Mouse (Mus musculus) embryonic fibroblast, embryonic 13.5 days (primary cell): ENCODE results near the gene Myom1.

Experiments
- CTCF ChIP-seq: IDR thresholded peaks from 2 replicates; pipeline ENCODE4 v1.5.1; 2011; ENCODE audit warnings: mild to moderate bottlenecking, control low read depth, low read length, moderate library complexity, borderline replicate concordance; ENCODE audit not compliant: insufficient read depth
- POLR2A ChIP-seq: IDR thresholded peaks from 2 replicates; pipeline ENCODE4 v1.6.1; 2011; ENCODE audit warnings: low read depth, mild to moderate bottlenecking, control low read depth, low read length, moderate library complexity

DNA sequence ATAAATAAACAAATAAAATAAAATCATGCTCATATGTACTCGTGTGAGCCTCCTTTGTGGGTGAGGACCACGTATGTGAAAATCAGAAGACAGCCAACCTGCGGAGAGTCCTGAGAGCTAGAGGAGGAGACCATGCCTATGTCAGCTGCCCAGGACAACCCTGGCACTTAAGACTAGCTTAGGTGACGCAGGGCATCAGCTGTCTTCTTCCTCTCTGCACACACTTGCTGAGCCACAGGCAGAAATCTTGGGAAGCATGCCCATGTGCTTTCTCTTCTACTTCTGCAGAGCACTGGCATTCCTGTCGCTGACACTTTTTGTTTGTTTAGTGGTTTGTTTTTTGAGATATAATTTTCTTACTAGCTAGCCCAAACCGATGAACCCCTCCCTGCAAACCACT, 6.9 kb upstream of the Myom1 start:
- TF ChIP-seq CTCF, result no peak
- no peak for TF ChIP-seq POLR2A
